Mouse (Mus musculus): ENCODE results near the gene Pex12.
A peak's percentile ranks its signal among the peaks of the same experiment; 100 is the strongest.
"Not testable (repeated sequence)": the region's sequence is repeated elsewhere in the genome, so short reads cannot be mapped to it uniquely, and the experiment has no call there.

The Pex12 gene

GRCm38 (mm10) chr11:83285627-83286026, 16.8 kb downstream of the Pex12 start:
- DNase-seq: no peak

GRCm38 (mm10) chr11:83282084-83282483, 20.3 kb downstream of the Pex12 start:
- no peak for DNase-seq

- no peak for DNase-seq
Observed at GRCm38 (mm10) chr11:83279691-83280090, 22.7 kb downstream of the Pex12 start.

GRCm38 (mm10) chr11:83279024-83279423, 23.4 kb downstream of the Pex12 start:
- no peak for DNase-seq

GRCm38 (mm10) chr11:83276251-83276650, 26.1 kb downstream of the Pex12 start:
- DNase-seq: no peak

- no peak for DNase-seq
Observed at GRCm38 (mm10) chr11:83271951-83272843, 30.2 kb downstream of the Pex12 start.

- peak; percentile 85 for DNase-seq
Observed at GRCm38 (mm10) chr11:83271151-83271950, 31.0 kb downstream of the Pex12 start.

- no peak for DNase-seq
Observed at GRCm38 (mm10) chr11:83270842-83271150, 31.6 kb downstream of the Pex12 start.

- no peak for DNase-seq
Observed at GRCm38 (mm10) chr11:83263146-83263545, 39.2 kb downstream of the Pex12 start.

GRCm38 (mm10) chr11:83262673-83263072, 39.7 kb downstream of the Pex12 start:
- DNase-seq: no peak

- DNase-seq: not testable (repeated sequence)
Observed at GRCm38 (mm10) chr11:83257211-83257610, 45.2 kb downstream of the Pex12 start.
